Comparison of ENCODE assay signal across 19 mouse cellular contexts in the genomic region with DNA sequence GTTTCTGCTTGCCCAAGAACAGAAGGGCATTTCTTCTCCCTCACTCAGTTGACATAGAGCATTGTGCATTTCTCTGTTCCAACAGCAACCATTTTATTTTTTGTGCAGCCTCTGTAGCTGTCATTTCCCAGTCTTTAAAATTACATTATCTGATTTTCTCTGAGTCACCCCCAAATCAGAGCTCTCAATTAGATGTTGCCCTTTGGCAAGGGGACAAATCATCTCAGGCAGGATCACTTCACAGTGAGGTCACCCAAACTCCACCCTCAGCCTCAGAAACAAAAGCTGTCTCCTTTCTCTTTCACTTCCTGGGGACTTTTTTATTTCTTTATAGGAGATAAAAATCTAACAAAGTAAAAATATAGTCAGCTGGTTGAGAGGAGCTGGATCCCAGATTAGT. TPM values are rescaled to one million over a fixed set of nuclear protein-coding genes. Genes with fewer than 3 reads are reported as not detected.
DNase-seq lines count a peak whose midpoint lies in the region; TF ChIP-seq lines count a peak whose summit lies in the region.
"Had no signal": no experiment of that assay in that cellular context is flagged by ENCODE, and none has a peak within 500 bp of the region (broad histone marks: within the 10 kb centered on the region; RNA-seq: fewer than 3 reads in every experiment).

No protein-coding gene starts in this region.

- no peaks in the 10 kb centered on the region for H3K27me3 ChIP-seq in kidney, adult 2 months (replicated peaks; ENCODE audit: control insufficient read depth, insufficient read depth, low read length)
- H3K27me3 ChIP-seq: embryonic facial prominence, embryonic 13.5 days; liver, embryonic 13.5 days; neural tube, embryonic 13.5 days had no signal

- H3K27ac ChIP-seq in kidney, adult 2 months (ENCODE audit: insufficient read depth, low read depth, low read length), result no peak overlapping the region
- peak overlapping the region; percentile 10; the same call in 1 of the 2 replicates for H3K27ac ChIP-seq in brown adipose tissue, adult 24 weeks (replicated peaks; ENCODE audit: low read depth, low read length)
- H3K27ac ChIP-seq: layer of hippocampus, adult 2 months; liver, embryonic 13.5 days; neural tube, embryonic 13.5 days had no signal

- intact Hi-C loops in left cerebral cortex, postnatal 4 days (cut with DNase I), result no loop called here

- TF ChIP-seq POLR2A in kidney, adult 2 months (IDR thresholded peaks at IDR 0.05; ENCODE audit: low read depth, low read length), result no peak

- DNase-seq in adrenal gland, postnatal 14 days, result peak; percentile 60
- no peak for DNase-seq in adrenal gland, adult 8-10 months
- peak; percentile 12 for DNase-seq in kidney, adult 2 months
- DNase-seq in kidney, adult 8-10 months, result no peak
- DNase-seq in 3T3-L1 (ENCODE audit: low read depth, low spot score), result peak; percentile 73
- no peak for DNase-seq in right cerebral cortex, postnatal 14 days
- no peak for DNase-seq in left cerebral cortex, postnatal 4 days
- DNase-seq: B cell, adult 2 months; cerebellum, adult 9-10 months; gastrocnemius, postnatal 10 days; liver, embryonic 13.5 days; right cerebral cortex, postnatal 4 days had no signal

- H3K4me3 ChIP-seq in kidney, adult 2 months (ENCODE audit: insufficient read depth, low read depth, low read length), result no peak overlapping the region
- H3K4me3 ChIP-seq in brown adipose tissue, adult 24 weeks (ENCODE audit: insufficient read depth, low read depth, low read length), result no peak overlapping the region
- H3K4me3 ChIP-seq: embryonic facial prominence, embryonic 13.5 days; hindbrain, embryonic 10.5 days; layer of hippocampus, adult 2 months; liver, embryonic 13.5 days; midbrain, embryonic 10.5 days; neural tube, embryonic 13.5 days had no signal

- TF ChIP-seq CTCF in kidney, adult 2 months (conservative IDR thresholded peaks at IDR 0.05; ENCODE audit: insufficient read depth, insufficient read length, low read depth, low read length), result no peak

- no peaks in the 10 kb centered on the region for H3K36me3 ChIP-seq in kidney, adult 2 months (ENCODE audit: control insufficient read depth, insufficient read depth, low read length)
- H3K36me3 ChIP-seq: embryonic facial prominence, embryonic 13.5 days; hindbrain, embryonic 10.5 days; liver, embryonic 13.5 days; midbrain, embryonic 10.5 days; neural tube, embryonic 13.5 days had no signal

- H3K4me1 ChIP-seq in kidney, adult 2 months (ENCODE audit: control insufficient read depth, insufficient read depth, low read length), result no peaks in the 10 kb centered on the region
- H3K4me1 ChIP-seq in brown adipose tissue, adult 24 weeks (ENCODE audit: control insufficient read depth, insufficient read depth, insufficient read length, low read length), result peaks cover 15% of the 10 kb centered on the region
- H3K4me1 ChIP-seq: liver, embryonic 13.5 days had no signal

RNA-seq across cellular contexts. Expression of a gene that starts 27.9 kb away (rescaled TPM):
- total RNA-seq in adrenal gland, postnatal 14 days (2021), result 13.2 and 14.0 TPM in 2 replicates
- 10 to 100 TPM; 11.6 to 19.9 (median 16.3) TPM for total RNA-seq in adrenal gland, adult 8-10 months (2022)
- polyA plus RNA-seq in kidney, adult 2 months (2012; rRNA removed), result 2.9 and 3.7 TPM in 2 replicates
- polyA plus RNA-seq in brown adipose tissue, adult 24 weeks (2012; ENCODE audit: insufficient read depth, insufficient read length, missing spikeins), result 0.83 and 1.0 TPM in 2 replicates
- 1 to 10 TPM; 7.3 to 8.5 TPM for total RNA-seq in left cerebral cortex, postnatal 4 days (2021)
- total RNA-seq: monocyte, adult 5-6 weeks had no signal

Comparison
In these comparisons a context has a peak if more than half of its experiments do, and no peak if none do; other contexts are left out.
1. DNase-seq: peak in adrenal gland, postnatal 14 days (single experiment), kidney, adult 2 months (single experiment) and 3T3-L1 (single experiment); none in adrenal gland, adult 8-10 months (single experiment), kidney, adult 8-10 months (0 of 2), right cerebral cortex, postnatal 14 days (single experiment) and left cerebral cortex, postnatal 4 days (single experiment).